Mouse (Mus musculus) kidney, adult 2 months (tissue): ENCODE results near the gene Ass1. TPM values are rescaled to one million over a fixed set of nuclear protein-coding genes. Genes with fewer than 3 reads are reported as not detected.
A peak's percentile ranks its signal among the peaks of the same experiment; 100 is the strongest.

Experiments
- DNase-seq: peaks from one replicate; pipeline ENCODE4 v3.0.0; 2021
- H3K27ac ChIP-seq: fragments of 200-500 bp; 2 replicates; pipeline ENCODE4 v1.5.1; 2012; ENCODE audit warnings: low read depth, low read length, control low read depth, inconsistent platforms; ENCODE audit not compliant: insufficient read depth
- H3K27me3 ChIP-seq: fragments of 200-500 bp; replicated peaks from 2 replicates; pipeline ENCODE4 v1.6.1; 2012; ENCODE audit warnings: mild to moderate bottlenecking, moderate library complexity, low read length, inconsistent platforms; ENCODE audit not compliant: control insufficient read depth, insufficient read depth
- H3K36me3 ChIP-seq: fragments of 200-500 bp; 2 replicates; pipeline ENCODE4 v1.6.1; 2012; ENCODE audit warnings: mild to moderate bottlenecking, moderate library complexity, low read length, inconsistent platforms; ENCODE audit not compliant: control insufficient read depth, insufficient read depth
- H3K4me1 ChIP-seq: fragments of 200-500 bp; 2 replicates; pipeline ENCODE4 v1.6.1; 2011; ENCODE audit warnings: low read length; ENCODE audit not compliant: control insufficient read depth, insufficient read depth
- H3K4me3 ChIP-seq: fragments of 200-500 bp; 2 replicates; pipeline ENCODE4 v1.5.1; 2011; ENCODE audit warnings: mild to moderate bottlenecking, low read depth, low read length, control low read depth; ENCODE audit not compliant: insufficient read depth
- CTCF ChIP-seq: fragments of 200-500 bp; conservative IDR thresholded peaks from 2 replicates; pipeline ENCODE4 v1.5.1; 2011; ENCODE audit warnings: low read depth, mild to moderate bottlenecking, control low read depth, low read length, moderate library complexity, mixed read lengths; ENCODE audit not compliant: insufficient read depth, insufficient read length
- POLR2A ChIP-seq: fragments of 200-500 bp; IDR thresholded peaks from one replicate; pipeline ENCODE4 v1.6.1; 2011; ENCODE audit warnings: low read depth, low read length, control low read depth
- WGBS: fragments of 180-500 bp; shearing (Covaris S2); methylation state at CpG from one replicate; pipeline ENCODE4 v1.1.7; 2018; 5-methylcytosine and 5-hydroxymethylcytosine counted together
- polyA plus RNA-seq: library from polyadenylated mRNA; depleted of rRNA; stranded (reverse); fragments of >200 nt; gene quantifications from 2 replicates; pipeline ENCODE4 v1.2.3, GENCODE M21; 2012

The Ass1 gene
- polyA plus RNA-seq, 1 experiment = 2,656 TPM

GRCm38 (mm10) chr2:31471611-31472010 is 1.6 kb downstream of the Ass1 start:
- Histone ChIP-seq H3K36me3 (peaks cover 5% of the 10 kb centered on the region; the same call in 1 of the 2 replicates), H3K27ac (peak overlapping the region; percentile 78), H3K4me3 (peak overlapping the region; percentile 59), H3K4me1 (peaks cover 3% of the 10 kb centered on the region; the same call in 1 of the 2 replicates), H3K27me3 (no peaks in the 10 kb centered on the region)
- WGBS = 46% methylated on average over 6 of the region's 6 CpGs
- no peak for TF ChIP-seq CTCF
- peak; percentile 16 for TF ChIP-seq POLR2A
- DNase-seq = no peak

GRCm38 (mm10) chr2:31472406-31473065 is 2.5 kb downstream of the Ass1 start:
- DNase-seq = peak; percentile 68
- 42% methylated on average over 10 of the region's 10 CpGs for WGBS
- peak overlapping the region; percentile 78 for H3K27ac ChIP-seq
- H3K4me3 ChIP-seq = peak overlapping the region; percentile 59
- no peak for TF ChIP-seq POLR2A
- peak; percentile 43 for TF ChIP-seq CTCF
- H3K27me3 ChIP-seq = no peaks in the 10 kb centered on the region
- peaks cover 6% of the 10 kb centered on the region; the same call in 1 of the 2 replicates for H3K36me3 ChIP-seq
- peaks cover 8% of the 10 kb centered on the region; the same call in 1 of the 2 replicates for H3K4me1 ChIP-seq

- Histone ChIP-seq H3K27me3 (no peaks in the 10 kb centered on the region), H3K27ac (no peak overlapping the region), H3K4me3 (peak overlapping the region; percentile 43), H3K36me3 (peaks cover 8% of the 10 kb centered on the region; the same call in 1 of the 2 replicates), H3K4me1 (peaks cover 7% of the 10 kb centered on the region; the same call in 1 of the 2 replicates)
- WGBS = 63% methylated on average over 4 of the region's 4 CpGs
- TF ChIP-seq POLR2A = no peak
- TF ChIP-seq CTCF = peak; percentile 71
- peak; percentile 64 for DNase-seq
Observed at GRCm38 (mm10) chr2:31473941-31474340, 3.9 kb downstream of the Ass1 start.

GRCm38 (mm10) chr2:31474686-31475085 is 4.7 kb downstream of the Ass1 start:
- H3K4me1 ChIP-seq = peaks cover 6% of the 10 kb centered on the region; the same call in 1 of the 2 replicates
- whole genome bisulfite sequencing = 55% methylated on average over 5 of the region's 5 CpGs
- no peak for DNase-seq
- H3K4me3 ChIP-seq = peak overlapping the region; percentile 43
- peaks cover 13% of the 10 kb centered on the region; the same call in 1 of the 2 replicates for H3K36me3 ChIP-seq
- H3K27me3 ChIP-seq = no peaks in the 10 kb centered on the region
- H3K27ac ChIP-seq = no peak overlapping the region
- no peak for TF ChIP-seq POLR2A
- TF ChIP-seq CTCF = no peak

- no peak for TF ChIP-seq POLR2A
- TF ChIP-seq CTCF = no peak
- 47% methylated on average over 10 of the region's 10 CpGs for WGBS
- H3K36me3 ChIP-seq = peaks cover 13% of the 10 kb centered on the region; the same call in 1 of the 2 replicates
- H3K27ac ChIP-seq = no peak overlapping the region
- peak overlapping the region; percentile 20; the same call in 1 of the 2 replicates for H3K4me3 ChIP-seq
- peaks cover 6% of the 10 kb centered on the region; the same call in 1 of the 2 replicates for H3K4me1 ChIP-seq
- DNase-seq = no peak
- no peaks in the 10 kb centered on the region for H3K27me3 ChIP-seq
Observed at GRCm38 (mm10) chr2:31476107-31476820, 6.3 kb downstream of the Ass1 start.

- peaks cover 6% of the 10 kb centered on the region; the same call in 1 of the 2 replicates for H3K4me1 ChIP-seq
- peaks cover 14% of the 10 kb centered on the region; the same call in 1 of the 2 replicates for H3K36me3 ChIP-seq
- DNase-seq = peak; percentile 59
- no peaks in the 10 kb centered on the region for H3K27me3 ChIP-seq
- peak overlapping the region; percentile 11; the same call in 1 of the 2 replicates for H3K4me3 ChIP-seq
- H3K27ac ChIP-seq = no peak overlapping the region
- TF ChIP-seq CTCF = no peak
- TF ChIP-seq POLR2A = no peak
- 52% methylated on average over 12 of the region's 12 CpGs for WGBS
Observed at GRCm38 (mm10) chr2:31477234-31478161, 7.5 kb downstream of the Ass1 start.
